Mouse (Mus musculus) intestine, embryonic 14.5 days (tissue): Measurements from ENCODE around the gene Pdlim5. TPM values are rescaled to one million over a fixed set of nuclear protein-coding genes. Genes with fewer than 3 reads are reported as not detected.

Experiments
- ATAC-seq: fragments of 200-750 bp; cut with Nextera tagmentation; replicated peaks from 2 replicates; pipeline ENCODE4 v1.8.0; 2017; ENCODE audit warnings: low read depth, moderate number of reproducible peaks, moderate TSS enrichment, moderate library complexity; ENCODE audit not compliant: low FRiP score, low TSS enrichment
- DNase-seq: peaks from one replicate; pipeline ENCODE4 v3.0.0-alpha.2; 2018; ENCODE audit warnings: low spot score
- H3K27ac ChIP-seq: fragments of 300-500 bp; sonication (generic); 2 replicates; pipeline ENCODE4 v1.5.1; 2014; ENCODE audit warnings: low read depth, mild to moderate bottlenecking, control low read depth
- H3K27me3 ChIP-seq: fragments of 300-500 bp; sonication (generic); replicated peaks from 2 replicates; pipeline ENCODE4 v1.6.1; 2014; ENCODE audit warnings: low read length, control low read depth; ENCODE audit not compliant: control insufficient read depth, insufficient read depth
- H3K36me3 ChIP-seq: fragments of 300-500 bp; sonication (generic); 2 replicates; pipeline ENCODE4 v1.6.1; 2014; ENCODE audit warnings: low read length, control low read depth; ENCODE audit not compliant: control insufficient read depth, insufficient read depth
- H3K4me1 ChIP-seq: fragments of 300-500 bp; sonication (generic); replicated peaks from 2 replicates; pipeline ENCODE4 v1.6.1; 2014; ENCODE audit warnings: low read length, control low read depth, mixed read lengths; ENCODE audit not compliant: control insufficient read depth, insufficient read depth
- H3K4me2 ChIP-seq: fragments of 300-500 bp; sonication (generic); 2 replicates; pipeline ENCODE4 v1.6.1; 2014; ENCODE audit warnings: low read length
- H3K4me3 ChIP-seq: fragments of 300-500 bp; sonication (generic); 2 replicates; pipeline ENCODE4 v1.5.1; 2014; ENCODE audit warnings: low read depth, low read length, control low read depth, mixed read lengths
- H3K9ac ChIP-seq: fragments of 300-500 bp; sonication (generic); 2 replicates; pipeline ENCODE4 v1.6.1; 2014; ENCODE audit warnings: mild to moderate bottlenecking, low read length
- H3K9me3 ChIP-seq: fragments of 300-500 bp; sonication (generic); 2 replicates; pipeline ENCODE4 v1.6.1; 2016; ENCODE audit warnings: low read length, control low read depth; ENCODE audit not compliant: control insufficient read depth
- WGBS: fragments of 180-500 bp; shearing (Covaris S2); extraction: QIAGEN DNeasy Blood & Tissue Kit; methylation state at CpG from one replicate; pipeline ENCODE4 v1.1.7; 2014; 5-methylcytosine and 5-hydroxymethylcytosine counted together
- polyA plus RNA-seq: library from polyadenylated mRNA; unstranded; fragments of >200 nt; fragmentation: Nextera tagmentation; extraction: Ambion mirVana; gene quantifications from 2 replicates; pipeline ENCODE4 v1.2.1, GENCODE M21; 2014

Gene Pdlim5
- polyA plus RNA-seq, 1 experiment from 2014 or later: 33.2 TPM

DNA sequence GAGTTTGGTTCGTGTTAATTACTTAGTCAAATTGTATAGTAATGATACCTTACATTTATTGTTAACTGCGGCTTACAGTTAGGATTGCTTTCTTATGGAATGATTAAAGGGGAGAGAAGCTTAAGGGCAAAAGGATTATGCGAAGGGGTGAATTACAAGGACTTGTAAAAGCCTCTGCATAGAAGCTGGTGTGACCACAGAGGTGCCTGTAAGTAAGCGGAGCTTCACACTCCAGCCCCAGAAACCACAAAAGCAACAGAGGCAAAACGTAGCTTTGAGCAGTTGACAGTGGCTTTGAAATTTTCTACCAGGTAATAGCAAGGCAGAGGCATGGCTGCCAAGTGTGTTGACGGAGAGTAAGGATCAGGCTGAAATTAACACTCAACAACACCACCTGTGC, 41.3 kb upstream of the Pdlim5 start:
- Histone ChIP-seq H3K4me1 (peaks cover 13% of the 10 kb centered on the region; the same call in 1 of the 2 replicates), H3K27me3 (no peaks in the 10 kb centered on the region), H3K36me3 (no peaks in the 10 kb centered on the region), H3K9me3 (no peaks in the 10 kb centered on the region), H3K9ac (no peak overlapping the region), H3K4me3 (no peak overlapping the region), H3K27ac (no peak overlapping the region), H3K4me2 (no peak overlapping the region)
- 68% methylated on average over 6 of the region's 6 CpGs for WGBS
- no peak for ATAC-seq
- DNase-seq: no peak

DNA sequence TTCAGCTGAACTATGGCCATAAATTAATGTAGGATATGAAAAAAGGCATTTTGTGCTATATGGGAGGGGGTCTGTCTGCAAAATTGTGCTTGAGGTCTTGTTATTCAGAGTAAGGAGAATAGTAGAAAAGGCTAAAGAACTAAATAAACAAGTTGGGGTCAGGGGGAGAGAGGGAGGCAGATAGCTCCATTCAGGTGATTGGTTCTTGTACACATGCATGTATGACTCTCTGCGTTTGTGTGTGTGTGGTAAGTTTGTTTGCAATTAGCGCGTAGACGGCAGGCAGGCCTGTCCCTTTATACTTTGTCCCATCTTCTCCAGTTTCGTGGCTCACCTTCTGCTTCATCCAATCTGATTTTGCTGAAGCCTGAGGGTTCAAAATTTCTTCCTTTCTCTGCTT, 40.7 kb upstream of the Pdlim5 start:
- ATAC-seq: no peak
- H3K4me2 ChIP-seq: no peak overlapping the region
- H3K27me3 ChIP-seq: no peaks in the 10 kb centered on the region
- H3K9ac ChIP-seq: no peak overlapping the region
- no peak overlapping the region for H3K27ac ChIP-seq
- DNase-seq: no peak
- no peaks in the 10 kb centered on the region for H3K36me3 ChIP-seq
- H3K4me1 ChIP-seq: peaks cover 13% of the 10 kb centered on the region; the same call in 1 of the 2 replicates
- whole genome bisulfite sequencing: 57% methylated on average over 5 of the region's 5 CpGs
- H3K4me3 ChIP-seq: no peak overlapping the region
- H3K9me3 ChIP-seq: no peaks in the 10 kb centered on the region

DNA sequence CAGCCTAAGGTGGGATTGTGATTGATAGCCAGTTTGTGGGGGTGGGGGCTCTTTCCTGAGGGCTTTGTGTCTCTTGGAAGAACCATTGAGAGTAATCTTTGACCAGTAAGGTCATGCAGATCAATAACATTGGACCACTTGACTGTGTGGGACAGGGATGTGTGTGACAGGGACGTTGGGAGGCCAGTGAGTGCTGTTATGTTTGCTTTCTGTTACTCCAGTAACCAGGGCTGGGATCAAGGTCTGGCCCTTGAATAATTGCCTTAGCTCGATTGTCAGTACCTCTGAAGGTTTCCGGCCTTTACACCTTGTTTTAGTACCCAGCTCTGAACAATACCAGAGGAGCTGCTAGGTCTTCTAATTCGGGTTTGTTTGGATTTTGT, 39.3 kb upstream of the Pdlim5 start:
- WGBS: 51% methylated on average over 4 of the region's 4 CpGs
- H3K27me3 ChIP-seq: no peaks in the 10 kb centered on the region
- no peak overlapping the region for H3K27ac ChIP-seq
- H3K9me3 ChIP-seq: no peaks in the 10 kb centered on the region
- H3K4me1 ChIP-seq: peaks cover 20% of the 10 kb centered on the region; the same call in 1 of the 2 replicates
- H3K9ac ChIP-seq: no peak overlapping the region
- H3K4me2 ChIP-seq: no peak overlapping the region
- no peaks in the 10 kb centered on the region for H3K36me3 ChIP-seq
- H3K4me3 ChIP-seq: no peak overlapping the region
- DNase-seq (no peak), ATAC-seq (0 out of 2 replicates have a peak, but pooled peaks have one; percentile 34)

DNA sequence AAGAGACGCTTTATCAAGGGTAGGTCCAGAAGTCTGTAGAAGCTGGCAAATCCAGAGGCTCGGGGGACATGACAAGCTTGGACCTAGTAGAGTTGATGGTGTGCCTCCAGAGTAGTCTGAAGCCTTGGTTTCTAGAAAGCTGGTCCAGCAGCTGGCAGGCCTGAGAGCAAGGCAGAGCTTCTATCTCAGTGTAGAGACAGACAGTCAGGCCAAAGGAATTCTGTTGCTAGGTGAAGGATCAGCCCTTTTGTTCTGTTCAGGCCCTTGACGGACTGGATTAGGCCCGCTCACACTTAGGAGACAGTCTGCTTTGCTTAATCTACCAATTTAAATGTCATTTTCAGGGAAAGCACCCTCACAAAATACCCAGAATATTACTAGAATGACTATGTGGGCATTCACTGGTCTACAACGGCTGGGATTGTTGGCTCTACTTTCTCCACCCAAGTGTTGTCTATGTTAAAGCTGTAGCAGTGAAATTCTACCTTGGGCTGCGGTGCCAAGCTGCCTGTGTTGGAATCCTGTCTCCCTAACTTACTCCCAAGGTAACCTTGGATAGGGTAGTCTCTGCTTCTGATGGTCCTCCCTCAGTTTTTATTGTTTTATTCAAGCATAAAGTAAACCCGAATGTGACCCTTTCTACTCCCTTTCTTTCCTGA, 38.8 kb upstream of the Pdlim5 start:
- no peaks in the 10 kb centered on the region for H3K9me3 ChIP-seq
- H3K27me3 ChIP-seq: no peaks in the 10 kb centered on the region
- no peaks in the 10 kb centered on the region for H3K36me3 ChIP-seq
- ATAC-seq (peak; percentile 47; the same call in 1 of the 2 replicates), DNase-seq (no peak)
- H3K4me2 ChIP-seq: no peak overlapping the region
- peaks cover 16% of the 10 kb centered on the region; the same call in 1 of the 2 replicates for H3K4me1 ChIP-seq
- H3K4me3 ChIP-seq: no peak overlapping the region
- H3K9ac ChIP-seq: no peak overlapping the region
- 66% methylated on average over 7 of the region's 7 CpGs for WGBS
- no peak overlapping the region for H3K27ac ChIP-seq

- ATAC-seq (no peak), DNase-seq (no peak)
- H3K4me2 ChIP-seq: no peak overlapping the region
- WGBS: 73% methylated on average over 3 of the region's 3 CpGs
- no peak overlapping the region for H3K4me3 ChIP-seq
- no peaks in the 10 kb centered on the region for H3K27me3 ChIP-seq
- peaks cover 7% of the 10 kb centered on the region; the same call in 1 of the 2 replicates for H3K4me1 ChIP-seq
- H3K36me3 ChIP-seq: no peaks in the 10 kb centered on the region
- no peak overlapping the region for H3K27ac ChIP-seq
- H3K9me3 ChIP-seq: no peaks in the 10 kb centered on the region
- no peak overlapping the region for H3K9ac ChIP-seq
Observed at GRCm38 (mm10) chr3:142431481-142431880, 36.0 kb upstream of the Pdlim5 start.

DNA sequence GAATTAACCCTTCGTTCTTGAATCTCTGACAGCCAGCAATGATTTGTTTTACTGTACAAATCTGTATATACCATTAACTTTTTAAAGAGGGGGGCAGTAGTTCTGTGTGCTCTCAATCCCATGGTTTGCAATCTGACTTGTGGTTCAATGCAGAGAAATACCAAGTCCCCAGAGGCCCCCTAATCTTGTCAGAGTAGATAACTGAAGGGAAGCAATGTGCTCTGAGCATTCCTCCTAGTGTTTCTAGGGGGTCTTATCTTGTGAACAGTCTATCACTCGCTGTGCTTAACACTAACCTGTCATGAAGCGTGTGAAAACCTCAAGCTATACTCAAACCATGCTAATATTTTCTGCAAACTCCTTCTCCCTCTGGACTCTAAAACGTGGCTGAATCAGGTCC, 34.6 kb upstream of the Pdlim5 start:
- DNase-seq (no peak), ATAC-seq (no peak)
- Histone ChIP-seq H3K4me1 (peaks cover 7% of the 10 kb centered on the region; the same call in 1 of the 2 replicates), H3K9me3 (no peaks in the 10 kb centered on the region), H3K27ac (no peak overlapping the region), H3K4me2 (no peak overlapping the region), H3K27me3 (no peaks in the 10 kb centered on the region), H3K36me3 (no peaks in the 10 kb centered on the region), H3K4me3 (no peak overlapping the region), H3K9ac (no peak overlapping the region)
- WGBS: 27% methylated on average over 4 of the region's 4 CpGs

DNA sequence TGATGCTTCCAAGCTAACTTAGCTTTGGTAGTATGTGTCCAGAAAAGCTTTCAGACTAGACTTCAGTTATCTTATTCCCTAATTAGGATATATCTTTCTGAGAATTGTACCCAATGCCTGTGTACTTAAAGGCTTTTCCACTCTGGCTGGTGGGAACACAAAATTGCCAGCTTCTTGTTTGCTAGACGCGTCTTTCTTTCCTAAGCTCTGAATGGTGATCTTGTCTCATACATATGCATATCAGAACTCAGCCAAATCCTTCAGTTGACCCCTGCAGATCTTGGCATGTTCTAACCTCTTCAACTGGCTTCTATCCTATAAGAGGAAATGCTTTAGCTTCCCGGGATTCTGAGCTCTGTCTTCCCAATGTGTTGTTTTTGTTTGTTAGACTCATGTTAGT, 31.3 kb upstream of the Pdlim5 start:
- ATAC-seq (no peak), DNase-seq (no peak)
- Histone ChIP-seq H3K9ac (no peak overlapping the region), H3K4me3 (no peak overlapping the region), H3K4me1 (peaks cover 9% of the 10 kb centered on the region; the same call in 1 of the 2 replicates), H3K9me3 (no peaks in the 10 kb centered on the region), H3K36me3 (no peaks in the 10 kb centered on the region), H3K4me2 (no peak overlapping the region), H3K27ac (no peak overlapping the region), H3K27me3 (no peaks in the 10 kb centered on the region)
- WGBS: 70% methylated on average over 3 of the region's 3 CpGs

DNA sequence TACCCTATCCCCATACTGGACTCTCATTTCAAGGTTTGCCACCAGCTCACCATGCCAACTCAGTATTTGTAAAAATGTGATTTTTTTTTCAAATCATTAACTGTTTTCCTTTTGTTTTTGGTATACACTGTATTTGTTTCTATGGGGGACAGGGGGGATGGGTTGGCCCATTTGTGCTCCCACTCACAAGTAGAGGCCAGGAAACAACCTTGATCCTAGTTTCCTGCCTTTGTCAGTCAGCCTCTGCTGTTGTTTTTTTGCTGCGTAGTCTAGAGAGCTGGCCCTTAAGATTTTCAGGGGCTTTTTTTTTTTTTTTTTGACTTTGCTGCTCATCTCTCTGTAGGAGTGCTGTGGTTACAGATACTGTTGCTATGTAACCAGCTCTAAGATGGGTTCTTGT, 28.6 kb upstream of the Pdlim5 start:
- Histone ChIP-seq H3K4me1 (0 out of 2 replicates have a peak, but pooled peaks cover 2% of the 10 kb centered on the region), H3K9ac (no peak overlapping the region), H3K27ac (no peak overlapping the region), H3K9me3 (no peaks in the 10 kb centered on the region), H3K4me3 (no peak overlapping the region), H3K27me3 (no peaks in the 10 kb centered on the region), H3K4me2 (no peak overlapping the region), H3K36me3 (no peaks in the 10 kb centered on the region)
- DNase-seq: no peak
- WGBS: 77% methylated on average over 1 of the region's 1 CpGs
- ATAC-seq: no peak

- WGBS: 36% methylated on average over 4 of the region's 4 CpGs
- ATAC-seq (no peak), DNase-seq (no peak)
- H3K4me3 ChIP-seq: no peak overlapping the region
- 0 out of 2 replicates have a peak, but pooled peaks cover 2% of the 10 kb centered on the region for H3K4me1 ChIP-seq
- H3K36me3 ChIP-seq: no peaks in the 10 kb centered on the region
- H3K27ac ChIP-seq: no peak overlapping the region; the same call in 1 of the 2 replicates
- no peak overlapping the region for H3K4me2 ChIP-seq
- H3K9ac ChIP-seq: no peak overlapping the region
- no peaks in the 10 kb centered on the region for H3K27me3 ChIP-seq
- no peaks in the 10 kb centered on the region for H3K9me3 ChIP-seq
Observed at GRCm38 (mm10) chr3:142423501-142423917, 28.0 kb upstream of the Pdlim5 start.
